Mouse (Mus musculus) heart, embryonic 11.5 days (tissue): ENCODE results near the gene Gm17622. TPM values are rescaled to one million over a fixed set of nuclear protein-coding genes. Genes with fewer than 3 reads are reported as not detected.

Experiments used
- ATAC-seq: fragments of 200-750 bp; cut with Nextera tagmentation; replicated peaks from 2 replicates; pipeline ENCODE4 v1.8.0; 2017; ENCODE audit warnings: moderate library complexity; ENCODE audit not compliant: insufficient number of reproducible peaks, low FRiP score, low TSS enrichment
- H3K27ac ChIP-seq: fragments of 300-500 bp; sonication (generic); 2 replicates; pipeline ENCODE4 v1.5.1; 2014; ENCODE audit warnings: mild to moderate bottlenecking, low read depth, low read length
- H3K27me3 ChIP-seq: fragments of 300-500 bp; sonication (generic); 2 replicates; pipeline ENCODE4 v1.6.1; 2014; ENCODE audit warnings: mild to moderate bottlenecking, low read length, mixed read lengths; ENCODE audit not compliant: control insufficient read depth, insufficient read depth
- H3K36me3 ChIP-seq: fragments of 300-500 bp; sonication (generic); 2 replicates; pipeline ENCODE4 v1.6.1; 2014; ENCODE audit warnings: mild to moderate bottlenecking, low read length, moderate library complexity, mixed read lengths; ENCODE audit not compliant: control insufficient read depth, insufficient read depth
- H3K4me1 ChIP-seq: fragments of 300-500 bp; sonication (generic); 2 replicates; pipeline ENCODE4 v1.6.1; 2014; ENCODE audit warnings: low read length; ENCODE audit not compliant: control insufficient read depth, insufficient read depth
- H3K4me2 ChIP-seq: fragments of 300-500 bp; sonication (generic); 2 replicates; pipeline ENCODE4 v1.6.1; 2014; ENCODE audit warnings: mild to moderate bottlenecking, moderate library complexity
- H3K4me3 ChIP-seq: fragments of 300-500 bp; sonication (generic); 2 replicates; pipeline ENCODE4 v1.5.1; 2014; ENCODE audit warnings: low read depth, low read length
- H3K9ac ChIP-seq: fragments of 300-500 bp; sonication (generic); 2 replicates; pipeline ENCODE4 v1.6.1; 2014; ENCODE audit warnings: mild to moderate bottlenecking, low read depth, low read length, moderate library complexity
- H3K9me3 ChIP-seq: fragments of 300-500 bp; sonication (generic); replicated peaks from 2 replicates; pipeline ENCODE4 v1.6.1; 2016; ENCODE audit warnings: low read length; ENCODE audit not compliant: control insufficient read depth
- WGBS: fragments of 180-500 bp; shearing (Covaris S2); extraction: QIAGEN DNeasy Blood & Tissue Kit; methylation state at CpG from one replicate; pipeline ENCODE4 v1.1.7; 2014; ENCODE audit not compliant: insufficient replicate concordance; 5-methylcytosine and 5-hydroxymethylcytosine counted together
- polyA plus RNA-seq: library from polyadenylated mRNA; unstranded; fragments of >200 nt; fragmentation: Nextera tagmentation; extraction: Ambion mirVana; gene quantifications from 2 replicates; pipeline ENCODE4 v1.2.1, GENCODE M21; 2014

Gene Gm17622
- not detected in 2 replicates for polyA plus RNA-seq

GRCm38 (mm10) chr13:96490433-96490832 lies at the start of gene Gm17622:
Gm17622 (plus strand) TSS chr13:96490733.
- no peaks in the 10 kb centered on the region for H3K4me1 ChIP-seq
- H3K36me3 ChIP-seq, result peaks cover 8% of the 10 kb centered on the region
- H3K27ac ChIP-seq, result no peak within 1 kb of the TSS
- WGBS, result 88% methylated on average over 3 of the region's 3 CpGs
- H3K4me3 ChIP-seq, result no peak within 1 kb of the TSS
- no peak within 1 kb of the TSS for H3K9ac ChIP-seq
- H3K27me3 ChIP-seq, result no peaks in the 10 kb centered on the region
- H3K4me2 ChIP-seq, result no peak within 1 kb of the TSS
- ATAC-seq, result no peak
- 0 out of 2 replicates have a peak, but pooled peaks cover 2% of the 10 kb centered on the region for H3K9me3 ChIP-seq

GRCm38 (mm10) chr13:96450205-96450856 lies 40.2 kb upstream of the Gm17622 start:
- H3K27ac ChIP-seq, result no peak overlapping the region
- no peak overlapping the region for H3K9ac ChIP-seq
- no peaks in the 10 kb centered on the region for H3K27me3 ChIP-seq
- no peak overlapping the region for H3K4me2 ChIP-seq
- no peak for ATAC-seq
- 80% methylated on average over 11 of the region's 11 CpGs for WGBS
- H3K4me3 ChIP-seq, result no peak overlapping the region
- H3K36me3 ChIP-seq, result no peaks in the 10 kb centered on the region
- no peaks in the 10 kb centered on the region for H3K4me1 ChIP-seq
- no peaks in the 10 kb centered on the region for H3K9me3 ChIP-seq

- Histone ChIP-seq H3K27me3 (no peaks in the 10 kb centered on the region), H3K4me3 (no peak overlapping the region), H3K4me2 (no peak overlapping the region), H3K9me3 (no peaks in the 10 kb centered on the region), H3K4me1 (no peaks in the 10 kb centered on the region), H3K36me3 (no peaks in the 10 kb centered on the region), H3K27ac (no peak overlapping the region), H3K9ac (no peak overlapping the region)
- 86% methylated on average over 7 of the region's 7 CpGs for WGBS
- no peak for ATAC-seq
Measured at GRCm38 (mm10) chr13:96450869-96451268, 39.7 kb upstream of the Gm17622 start.

- ATAC-seq, result no peak
- Histone ChIP-seq H3K36me3 (no peaks in the 10 kb centered on the region), H3K9me3 (no peaks in the 10 kb centered on the region), H3K27ac (no peak overlapping the region), H3K27me3 (no peaks in the 10 kb centered on the region), H3K4me2 (no peak overlapping the region), H3K4me3 (no peak overlapping the region), H3K4me1 (no peaks in the 10 kb centered on the region), H3K9ac (no peak overlapping the region)
- 84% methylated on average over 11 of the region's 11 CpGs for WGBS
Measured at GRCm38 (mm10) chr13:96451386-96452140, 39.0 kb upstream of the Gm17622 start.

GRCm38 (mm10) chr13:96452621-96453020 lies 37.9 kb upstream of the Gm17622 start:
- Histone ChIP-seq H3K36me3 (no peaks in the 10 kb centered on the region), H3K27me3 (no peaks in the 10 kb centered on the region), H3K4me1 (no peaks in the 10 kb centered on the region), H3K9me3 (no peaks in the 10 kb centered on the region), H3K4me3 (no peak overlapping the region), H3K27ac (no peak overlapping the region), H3K4me2 (no peak overlapping the region), H3K9ac (no peak overlapping the region)
- WGBS, result 82% methylated on average over 3 of the region's 3 CpGs
- no peak for ATAC-seq

- Histone ChIP-seq H3K4me3 (no peak overlapping the region), H3K4me1 (no peaks in the 10 kb centered on the region), H3K9ac (no peak overlapping the region), H3K27me3 (no peaks in the 10 kb centered on the region), H3K4me2 (no peak overlapping the region), H3K9me3 (no peaks in the 10 kb centered on the region), H3K36me3 (no peaks in the 10 kb centered on the region), H3K27ac (no peak overlapping the region)
- no peak for ATAC-seq
- WGBS, result 67% methylated on average over 3 of the region's 3 CpGs
Measured at GRCm38 (mm10) chr13:96454288-96454687, 36.2 kb upstream of the Gm17622 start.

- Histone ChIP-seq H3K36me3 (no peaks in the 10 kb centered on the region), H3K27ac (no peak overlapping the region), H3K27me3 (no peaks in the 10 kb centered on the region), H3K4me2 (no peak overlapping the region), H3K9me3 (no peaks in the 10 kb centered on the region), H3K4me3 (no peak overlapping the region), H3K4me1 (no peaks in the 10 kb centered on the region), H3K9ac (no peak overlapping the region)
- 83% methylated on average over 5 of the region's 5 CpGs for WGBS
- no peak for ATAC-seq
Measured at GRCm38 (mm10) chr13:96457566-96457965, 33.0 kb upstream of the Gm17622 start.

GRCm38 (mm10) chr13:96458018-96458417 lies 32.5 kb upstream of the Gm17622 start:
- no peak overlapping the region for H3K4me3 ChIP-seq
- no peak overlapping the region for H3K27ac ChIP-seq
- H3K36me3 ChIP-seq, result no peaks in the 10 kb centered on the region
- 69% methylated on average over 5 of the region's 5 CpGs for WGBS
- no peaks in the 10 kb centered on the region for H3K4me1 ChIP-seq
- no peaks in the 10 kb centered on the region for H3K9me3 ChIP-seq
- H3K9ac ChIP-seq, result no peak overlapping the region
- ATAC-seq, result no peak
- no peak overlapping the region for H3K4me2 ChIP-seq
- H3K27me3 ChIP-seq, result no peaks in the 10 kb centered on the region
